Mouse (Mus musculus) embryonic facial prominence, embryonic 11.5 days (tissue): Measurements from ENCODE around the gene Suds3. TPM values are rescaled to one million over a fixed set of nuclear protein-coding genes. Genes with fewer than 3 reads are reported as not detected.

Experiments used
- ATAC-seq: fragments of 200-750 bp; cut with Nextera tagmentation; replicated peaks from 2 replicates; pipeline ENCODE4 v1.8.0; 2017; ENCODE audit warnings: low read depth; ENCODE audit not compliant: insufficient number of reproducible peaks, low FRiP score, low TSS enrichment
- DNase-seq: peaks from one replicate; pipeline ENCODE4 v3.0.0-alpha.2; 2015; ENCODE audit warnings: low spot score
- H3K27ac ChIP-seq: fragments of 300-500 bp; sonication (generic); replicated peaks from 2 replicates; pipeline ENCODE4 v1.5.1; 2014; ENCODE audit warnings: mild to moderate bottlenecking, low read depth, low read length, control low read depth
- H3K27me3 ChIP-seq: fragments of 300-500 bp; sonication (generic); 2 replicates; pipeline ENCODE4 v1.6.1; 2014; ENCODE audit warnings: mild to moderate bottlenecking, low read length, moderate library complexity, mixed read lengths; ENCODE audit not compliant: control insufficient read depth, insufficient read depth
- H3K36me3 ChIP-seq: fragments of 300-500 bp; sonication (generic); replicated peaks from 2 replicates; pipeline ENCODE4 v1.6.1; 2014; ENCODE audit warnings: low read depth, mild to moderate bottlenecking, low read length, moderate library complexity, mixed read lengths; ENCODE audit not compliant: control insufficient read depth, insufficient read depth
- H3K4me1 ChIP-seq: fragments of 300-500 bp; sonication (generic); 2 replicates; pipeline ENCODE4 v1.6.1; 2014; ENCODE audit warnings: low read length, mixed read lengths; ENCODE audit not compliant: control insufficient read depth, insufficient read depth
- H3K4me2 ChIP-seq: fragments of 300-500 bp; sonication (generic); 2 replicates; pipeline ENCODE4 v1.6.1; 2014; ENCODE audit warnings: low read depth, mild to moderate bottlenecking, control low read depth, low read length, moderate library complexity
- H3K4me3 ChIP-seq: fragments of 300-500 bp; sonication (generic); 2 replicates; pipeline ENCODE4 v1.5.1; 2014; ENCODE audit warnings: low read depth, low read length, control low read depth
- H3K9ac ChIP-seq: fragments of 300-500 bp; sonication (generic); replicated peaks from 2 replicates; pipeline ENCODE4 v1.6.1; 2014; ENCODE audit warnings: mild to moderate bottlenecking, control low read depth, low read length
- H3K9me3 ChIP-seq: fragments of 300-500 bp; sonication (generic); replicated peaks from 2 replicates; pipeline ENCODE4 v1.6.1; 2016; ENCODE audit warnings: mild to moderate bottlenecking, low read length, inconsistent platforms, mixed read lengths; ENCODE audit not compliant: control insufficient read depth
- WGBS: fragments of 180-500 bp; shearing (Covaris S2); extraction: QIAGEN DNeasy Blood & Tissue Kit; methylation state at CpG from one replicate; pipeline ENCODE4 v1.1.7; 2014; 5-methylcytosine and 5-hydroxymethylcytosine counted together
- polyA plus RNA-seq: library from polyadenylated mRNA; unstranded; fragments of >200 nt; fragmentation: Nextera tagmentation; extraction: Ambion mirVana; gene quantifications from 2 replicates; pipeline ENCODE4 v1.2.1, GENCODE M21; 2014

Gene Suds3
- polyA plus RNA-seq, 1 experiment from 2014 or later: 52.2 TPM

DNA sequence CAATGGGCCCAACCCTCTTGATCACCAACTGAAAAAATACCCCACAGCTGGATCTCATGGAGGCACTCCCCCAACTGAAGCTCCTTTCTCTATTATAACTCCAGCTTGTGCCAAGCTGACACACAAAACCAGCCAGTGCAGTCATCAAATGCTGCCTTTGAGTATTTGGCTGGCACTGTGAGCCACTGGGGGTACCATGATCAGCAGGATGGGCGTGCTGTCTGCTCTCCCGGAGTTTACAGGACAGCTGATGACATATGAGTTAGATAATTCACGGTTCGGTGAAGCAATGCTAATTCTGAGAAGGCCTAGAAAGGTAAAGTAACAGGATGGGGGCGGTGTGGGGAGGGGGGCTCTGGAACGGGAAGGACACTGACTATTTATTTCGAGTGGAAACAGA is 66.0 kb downstream of the Suds3 start:
- H3K36me3 ChIP-seq: no peaks in the 10 kb centered on the region
- DNase-seq (no peak), ATAC-seq (no peak)
- no peaks in the 10 kb centered on the region for H3K9me3 ChIP-seq
- no peak overlapping the region for H3K4me2 ChIP-seq
- H3K4me1 ChIP-seq: no peaks in the 10 kb centered on the region
- no peak overlapping the region for H3K9ac ChIP-seq
- H3K27ac ChIP-seq: no peak overlapping the region
- H3K4me3 ChIP-seq: no peak overlapping the region
- no peaks in the 10 kb centered on the region for H3K27me3 ChIP-seq
- 85% methylated on average over 7 of the region's 7 CpGs for WGBS

DNA sequence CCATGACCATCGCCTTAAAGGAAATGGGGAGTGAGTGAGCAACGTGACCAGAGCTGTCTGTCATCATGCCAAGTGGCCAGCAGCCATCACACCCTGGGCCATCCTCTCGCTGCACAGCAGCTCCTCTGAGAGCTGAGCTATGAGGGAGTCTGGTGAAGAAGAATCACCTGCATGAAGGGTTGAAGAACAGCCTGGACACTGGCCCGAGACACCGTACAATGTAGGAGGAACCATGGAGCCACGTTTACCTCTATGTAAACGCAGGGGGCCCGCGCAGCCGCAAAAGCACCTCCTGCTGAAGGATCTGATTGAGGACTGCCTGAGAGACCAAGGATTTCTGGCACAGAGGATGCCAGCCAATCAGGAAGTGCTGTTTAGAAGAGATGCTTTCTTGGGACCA is 70.8 kb downstream of the Suds3 start:
- no peaks in the 10 kb centered on the region for H3K9me3 ChIP-seq
- WGBS: 71% methylated on average over 10 of the region's 10 CpGs

DNA sequence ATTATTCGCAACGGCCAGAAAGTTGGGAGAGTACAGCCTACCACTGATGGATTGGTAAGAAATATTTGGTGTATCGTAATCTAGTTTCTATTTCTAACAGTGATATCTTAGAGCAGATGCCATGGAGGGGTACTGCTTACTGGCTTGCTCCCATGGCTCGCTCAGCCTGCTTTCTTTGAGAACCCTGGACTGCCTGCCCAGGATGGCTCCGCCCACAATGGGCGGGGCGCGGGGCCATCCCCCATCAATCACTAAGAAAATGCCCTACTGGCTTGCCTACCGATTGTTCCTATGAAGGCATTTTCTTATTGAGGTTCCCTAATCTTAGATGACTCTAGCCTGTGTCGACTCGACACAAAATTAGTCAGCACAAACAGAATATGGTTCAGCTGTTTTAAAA is 73.3 kb downstream of the Suds3 start:
- H3K36me3 ChIP-seq: no peaks in the 10 kb centered on the region
- no peak overlapping the region for H3K4me3 ChIP-seq
- 70% methylated on average over 11 of the region's 11 CpGs for WGBS
- no peak overlapping the region for H3K9ac ChIP-seq
- no peak overlapping the region for H3K27ac ChIP-seq
- no peak overlapping the region for H3K4me2 ChIP-seq
- no peaks in the 10 kb centered on the region for H3K4me1 ChIP-seq
- no peak for ATAC-seq
- H3K9me3 ChIP-seq: no peaks in the 10 kb centered on the region
- no peak for DNase-seq
- H3K27me3 ChIP-seq: no peaks in the 10 kb centered on the region

More for the DNA sequence above, 70.8 kb downstream of the Suds3 start:
- no peak overlapping the region for H3K4me2 ChIP-seq
- no peak for DNase-seq
- no peaks in the 10 kb centered on the region for H3K36me3 ChIP-seq
- H3K4me3 ChIP-seq: no peak overlapping the region
- ATAC-seq: no peak
- no peak overlapping the region for H3K9ac ChIP-seq
- H3K4me1 ChIP-seq: no peaks in the 10 kb centered on the region
- no peak overlapping the region for H3K27ac ChIP-seq
- H3K27me3 ChIP-seq: no peaks in the 10 kb centered on the region

Other genes starting within 250 kb of the Suds3 start
- gene Taok3, start 4.0 kb upstream of the Suds3 start, polyA plus RNA-seq: 11.6 and 12.0 TPM in 2 replicates
- gene Pebp1, start 171.5 kb upstream of the Suds3 start, polyA plus RNA-seq: 861 and 931 TPM in 2 replicates
- gene Vsig10, start 203.0 kb upstream of the Suds3 start, polyA plus RNA-seq: 0.84 and 3.2 TPM in 2 replicates
- 53.6 and 54.1 TPM in 2 replicates for gene Wsb2, start 241.2 kb upstream of the Suds3 start, polyA plus RNA-seq